Mouse (Mus musculus) midbrain, embryonic 16.5 days (tissue): ENCODE measurements around the gene Rnaseh1. TPM values are rescaled to one million over a fixed set of nuclear protein-coding genes. Genes with fewer than 3 reads are reported as not detected.

Experiments
- ATAC-seq: fragments of 200-750 bp; cut with Nextera tagmentation; 2 replicates; pipeline ENCODE4 v1.8.0; 2017; ENCODE audit warnings: moderate TSS enrichment
- H3K27ac ChIP-seq: fragments of 300-500 bp; sonication (generic); 2 replicates; pipeline ENCODE4 v1.5.1; 2014; ENCODE audit warnings: mild to moderate bottlenecking, low read length, mixed read lengths
- H3K27me3 ChIP-seq: fragments of 300-500 bp; sonication (generic); 2 replicates; pipeline ENCODE4 v1.6.1; 2014; ENCODE audit warnings: low read depth, low read length, mixed read lengths; ENCODE audit not compliant: control insufficient read depth, insufficient read depth
- H3K36me3 ChIP-seq: fragments of 300-500 bp; sonication (generic); 2 replicates; pipeline ENCODE4 v1.6.1; 2014; ENCODE audit warnings: mild to moderate bottlenecking, low read length, moderate library complexity, mixed read lengths; ENCODE audit not compliant: control insufficient read depth, insufficient read depth
- H3K4me1 ChIP-seq: fragments of 300-500 bp; sonication (generic); 2 replicates; pipeline ENCODE4 v1.6.1; 2014; ENCODE audit warnings: mild to moderate bottlenecking, low read length, mixed read lengths; ENCODE audit not compliant: control insufficient read depth, insufficient read depth
- H3K4me2 ChIP-seq: fragments of 300-500 bp; sonication (generic); 2 replicates; pipeline ENCODE4 v1.6.1; 2014; ENCODE audit warnings: mild to moderate bottlenecking, low read length, mixed read lengths
- H3K4me3 ChIP-seq: fragments of 300-500 bp; sonication (generic); 2 replicates; pipeline ENCODE4 v1.5.1; 2014; ENCODE audit warnings: low read depth, mild to moderate bottlenecking, low read length, moderate library complexity, mixed read lengths
- H3K9ac ChIP-seq: fragments of 300-500 bp; sonication (generic); 2 replicates; pipeline ENCODE4 v1.6.1; 2014; ENCODE audit warnings: low read depth, low read length, mixed read lengths
- H3K9me3 ChIP-seq: fragments of 300-500 bp; sonication (generic); replicated peaks from 2 replicates; pipeline ENCODE4 v1.6.1; 2014; ENCODE audit warnings: mild to moderate bottlenecking, low read length, mixed read lengths; ENCODE audit not compliant: control insufficient read depth, poor library complexity, severe bottlenecking
- WGBS: fragments of 180-500 bp; shearing (Covaris S2); extraction: QIAGEN DNeasy Blood & Tissue Kit; methylation state at CpG from one replicate; pipeline ENCODE4 v1.1.7; 2014; 5-methylcytosine and 5-hydroxymethylcytosine counted together
- polyA plus RNA-seq: library from polyadenylated mRNA; unstranded; fragments of >200 nt; fragmentation: Nextera tagmentation; extraction: Ambion mirVana; gene quantifications from 2 replicates; pipeline ENCODE4 v1.2.1, GENCODE M21; 2015

The Rnaseh1 gene
- polyA plus RNA-seq, 1 experiment from 2014 or later, result 22.4 TPM

- no peak overlapping the region for H3K9ac ChIP-seq
- WGBS, result 92% methylated on average over 6 of the region's 6 CpGs
- no peaks in the 10 kb centered on the region for H3K9me3 ChIP-seq
- peak overlapping the region; percentile 56 for H3K4me2 ChIP-seq
- peaks cover 16% of the 10 kb centered on the region for H3K36me3 ChIP-seq
- peak overlapping the region; percentile 84 for H3K4me3 ChIP-seq
- H3K27ac ChIP-seq, result no peak overlapping the region; the same call in 1 of the 2 replicates
- ATAC-seq, result no peak
- H3K27me3 ChIP-seq, result no peaks in the 10 kb centered on the region
- peaks cover 14% of the 10 kb centered on the region for H3K4me1 ChIP-seq
Observed at GRCm38 (mm10) chr12:28636543-28636942, 12.9 kb upstream of the Rnaseh1 start.

GRCm38 (mm10) chr12:28638778-28639177 lies 10.6 kb upstream of the Rnaseh1 start:
- Histone ChIP-seq H3K9me3 (no peaks in the 10 kb centered on the region), H3K9ac (no peak overlapping the region), H3K4me2 (no peak overlapping the region), H3K27ac (no peak overlapping the region), H3K4me3 (no peak overlapping the region), H3K36me3 (no peaks in the 10 kb centered on the region; the same call in 1 of the 2 replicates), H3K4me1 (peaks cover 11% of the 10 kb centered on the region), H3K27me3 (no peaks in the 10 kb centered on the region)
- no peak for ATAC-seq
- 76% methylated on average over 2 of the region's 2 CpGs for WGBS

GRCm38 (mm10) chr12:28662628-28663027 lies 13.2 kb downstream of the Rnaseh1 start:
- H3K9me3 ChIP-seq, result no peaks in the 10 kb centered on the region
- no peak for ATAC-seq
- H3K4me3 ChIP-seq, result no peak overlapping the region
- H3K36me3 ChIP-seq, result peaks cover 21% of the 10 kb centered on the region
- 78% methylated on average over 4 of the region's 4 CpGs for WGBS
- H3K27ac ChIP-seq, result no peak overlapping the region
- H3K4me2 ChIP-seq, result no peak overlapping the region
- H3K27me3 ChIP-seq, result no peaks in the 10 kb centered on the region
- H3K4me1 ChIP-seq, result no peaks in the 10 kb centered on the region
- no peak overlapping the region for H3K9ac ChIP-seq

- 0 out of 2 replicates have a peak overlapping the region, but pooled peaks have one; percentile 4 for H3K27ac ChIP-seq
- no peak overlapping the region for H3K4me2 ChIP-seq
- no peaks in the 10 kb centered on the region for H3K4me1 ChIP-seq
- no peak overlapping the region for H3K4me3 ChIP-seq
- no peaks in the 10 kb centered on the region for H3K27me3 ChIP-seq
- no peaks in the 10 kb centered on the region for H3K9me3 ChIP-seq
- H3K9ac ChIP-seq, result no peak overlapping the region
- ATAC-seq, result no peak
- H3K36me3 ChIP-seq, result no peaks in the 10 kb centered on the region
- WGBS, result 82% methylated on average over 4 of the region's 4 CpGs
Observed at GRCm38 (mm10) chr12:28666734-28667133, 17.3 kb downstream of the Rnaseh1 start.

- 52% methylated on average over 8 of the region's 8 CpGs for WGBS
- no peak for ATAC-seq
- no peaks in the 10 kb centered on the region for H3K36me3 ChIP-seq
- no peak overlapping the region for H3K9ac ChIP-seq
- H3K9me3 ChIP-seq, result no peaks in the 10 kb centered on the region
- 0 out of 2 replicates have a peak overlapping the region, but pooled peaks have one; percentile 4 for H3K27ac ChIP-seq
- no peak overlapping the region for H3K4me2 ChIP-seq
- no peaks in the 10 kb centered on the region for H3K27me3 ChIP-seq
- no peak overlapping the region for H3K4me3 ChIP-seq
- H3K4me1 ChIP-seq, result no peaks in the 10 kb centered on the region
Observed at GRCm38 (mm10) chr12:28667287-28667686, 17.9 kb downstream of the Rnaseh1 start.

GRCm38 (mm10) chr12:28674038-28674720 lies 24.8 kb downstream of the Rnaseh1 start:
- H3K4me3 ChIP-seq, result peak overlapping the region; percentile 57
- WGBS, result 90% methylated on average over 10 of the region's 10 CpGs
- H3K27me3 ChIP-seq, result no peaks in the 10 kb centered on the region
- no peaks in the 10 kb centered on the region for H3K9me3 ChIP-seq
- ATAC-seq, result no peak
- H3K4me2 ChIP-seq, result peak overlapping the region; percentile 66
- H3K9ac ChIP-seq, result no peak overlapping the region
- H3K36me3 ChIP-seq, result no peaks in the 10 kb centered on the region
- H3K27ac ChIP-seq, result peak overlapping the region; percentile 96
- peaks cover 12% of the 10 kb centered on the region for H3K4me1 ChIP-seq

- 2% methylated on average over 53 of the region's 53 CpGs for WGBS
- no peaks in the 10 kb centered on the region for H3K9me3 ChIP-seq
- H3K4me2 ChIP-seq, result peak within 1 kb of the TSS; percentile 66
- peak within 1 kb of the TSS; percentile 96 for H3K27ac ChIP-seq
- no peaks in the 10 kb centered on the region for H3K36me3 ChIP-seq
- no peaks in the 10 kb centered on the region for H3K27me3 ChIP-seq
- peak within 1 kb of the TSS; percentile 74 for H3K9ac ChIP-seq
- H3K4me3 ChIP-seq, result peak within 1 kb of the TSS; percentile 57
- ATAC-seq, result peak; percentile 98
- H3K4me1 ChIP-seq, result peaks cover 12% of the 10 kb centered on the region
Observed at GRCm38 (mm10) chr12:28675121-28675924, 25.9 kb downstream of the Rnaseh1 start, which contains the start of gene Adi1. Adi1 (plus strand) TSS chr12:28675231.

- 62% methylated on average over 5 of the region's 5 CpGs for WGBS
- H3K9me3 ChIP-seq, result no peaks in the 10 kb centered on the region
- H3K9ac ChIP-seq, result peak overlapping the region; percentile 74
- H3K4me1 ChIP-seq, result peaks cover 12% of the 10 kb centered on the region
- peak overlapping the region; percentile 66 for H3K4me2 ChIP-seq
- H3K27ac ChIP-seq, result peak overlapping the region; percentile 96
- no peaks in the 10 kb centered on the region for H3K36me3 ChIP-seq
- peak overlapping the region; percentile 57 for H3K4me3 ChIP-seq
- ATAC-seq, result no peak; the same call in 1 of the 2 replicates
- H3K27me3 ChIP-seq, result no peaks in the 10 kb centered on the region
Observed at GRCm38 (mm10) chr12:28675925-28676209, 26.5 kb downstream of the Rnaseh1 start.

GRCm38 (mm10) chr12:28684674-28685073 lies 35.3 kb downstream of the Rnaseh1 start:
- no peak overlapping the region for H3K4me2 ChIP-seq
- no peak for ATAC-seq
- no peak overlapping the region for H3K4me3 ChIP-seq
- no peak overlapping the region for H3K9ac ChIP-seq
- WGBS, result 91% methylated on average over 1 of the region's 1 CpGs
- peaks cover 3% of the 10 kb centered on the region; the same call in 1 of the 2 replicates for H3K36me3 ChIP-seq
- H3K4me1 ChIP-seq, result no peaks in the 10 kb centered on the region; the same call in 1 of the 2 replicates
- H3K27me3 ChIP-seq, result no peaks in the 10 kb centered on the region
- H3K9me3 ChIP-seq, result no peaks in the 10 kb centered on the region
- no peak overlapping the region for H3K27ac ChIP-seq
